Mouse (Mus musculus) kidney, adult 2 months (tissue): ENCODE measurements around the gene Lage3. TPM values are rescaled to one million over a fixed set of nuclear protein-coding genes. Genes with fewer than 3 reads are reported as not detected.

Source experiments
- DNase-seq: peaks from one replicate; pipeline ENCODE4 v3.0.0; 2021
- H3K27ac ChIP-seq: fragments of 200-500 bp; 2 replicates; pipeline ENCODE4 v1.5.1; 2012; ENCODE audit warnings: low read depth, low read length, control low read depth, inconsistent platforms; ENCODE audit not compliant: insufficient read depth
- H3K27me3 ChIP-seq: fragments of 200-500 bp; replicated peaks from 2 replicates; pipeline ENCODE4 v1.6.1; 2012; ENCODE audit warnings: mild to moderate bottlenecking, moderate library complexity, low read length, inconsistent platforms; ENCODE audit not compliant: control insufficient read depth, insufficient read depth
- H3K36me3 ChIP-seq: fragments of 200-500 bp; 2 replicates; pipeline ENCODE4 v1.6.1; 2012; ENCODE audit warnings: mild to moderate bottlenecking, moderate library complexity, low read length, inconsistent platforms; ENCODE audit not compliant: control insufficient read depth, insufficient read depth
- H3K4me1 ChIP-seq: fragments of 200-500 bp; 2 replicates; pipeline ENCODE4 v1.6.1; 2011; ENCODE audit warnings: low read length; ENCODE audit not compliant: control insufficient read depth, insufficient read depth
- H3K4me3 ChIP-seq: fragments of 200-500 bp; 2 replicates; pipeline ENCODE4 v1.5.1; 2011; ENCODE audit warnings: mild to moderate bottlenecking, low read depth, low read length, control low read depth; ENCODE audit not compliant: insufficient read depth
- CTCF ChIP-seq: fragments of 200-500 bp; conservative IDR thresholded peaks from 2 replicates; pipeline ENCODE4 v1.5.1; 2011; ENCODE audit warnings: low read depth, mild to moderate bottlenecking, control low read depth, low read length, moderate library complexity, mixed read lengths; ENCODE audit not compliant: insufficient read depth, insufficient read length
- POLR2A ChIP-seq: fragments of 200-500 bp; IDR thresholded peaks from one replicate; pipeline ENCODE4 v1.6.1; 2011; ENCODE audit warnings: low read depth, low read length, control low read depth
- WGBS: fragments of 180-500 bp; shearing (Covaris S2); methylation state at CpG from one replicate; pipeline ENCODE4 v1.1.7; 2018; 5-methylcytosine and 5-hydroxymethylcytosine counted together
- polyA plus RNA-seq: library from polyadenylated mRNA; depleted of rRNA; stranded (reverse); fragments of >200 nt; gene quantifications from 2 replicates; pipeline ENCODE4 v1.2.3, GENCODE M21; 2012; rRNA removed

Lage3 gene
- polyA plus RNA-seq, 1 experiment: 81.7 TPM

DNA sequence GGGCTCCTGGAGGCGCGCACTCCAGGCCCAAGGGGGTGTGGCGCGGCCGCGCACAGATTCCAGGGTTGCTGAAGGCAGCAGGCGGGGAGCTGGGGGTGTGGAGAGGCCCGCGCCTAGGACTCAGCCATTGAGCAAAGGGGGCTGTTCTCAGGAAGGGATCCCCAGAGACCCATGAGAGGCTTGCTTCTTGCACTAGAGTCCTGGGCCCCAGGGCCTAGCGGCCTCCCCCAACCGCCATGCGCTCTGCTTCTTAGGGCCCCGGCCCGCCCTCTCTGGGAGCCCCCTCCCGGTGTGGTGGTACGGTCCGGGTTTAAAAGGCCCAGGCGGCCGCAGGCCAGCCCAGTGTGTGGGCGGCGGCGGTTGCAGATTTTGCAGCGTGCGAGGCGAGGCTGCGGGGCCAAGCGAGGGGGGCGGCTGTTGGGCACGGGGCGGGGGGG, 24.7 kb downstream of the Lage3 start, which contains the start of gene Plxna3:
TSS of gene Plxna3 (plus strand) at position 342 of the 437 bp plus-strand sequence.
- TF ChIP-seq CTCF (no peak), POLR2A (no peak)
- peak within 1 kb of the TSS; percentile 52 for H3K4me3 ChIP-seq
- DNase-seq: peak; percentile 73
- no peaks in the 10 kb centered on the region for H3K27me3 ChIP-seq
- H3K36me3 ChIP-seq: no peaks in the 10 kb centered on the region
- 0% methylated on average over 15 of the region's 30 CpGs for WGBS
- H3K4me1 ChIP-seq: no peaks in the 10 kb centered on the region
- H3K27ac ChIP-seq: 0 out of 2 replicates have a peak within 1 kb of the TSS, but pooled peaks have one; percentile 39

DNA sequence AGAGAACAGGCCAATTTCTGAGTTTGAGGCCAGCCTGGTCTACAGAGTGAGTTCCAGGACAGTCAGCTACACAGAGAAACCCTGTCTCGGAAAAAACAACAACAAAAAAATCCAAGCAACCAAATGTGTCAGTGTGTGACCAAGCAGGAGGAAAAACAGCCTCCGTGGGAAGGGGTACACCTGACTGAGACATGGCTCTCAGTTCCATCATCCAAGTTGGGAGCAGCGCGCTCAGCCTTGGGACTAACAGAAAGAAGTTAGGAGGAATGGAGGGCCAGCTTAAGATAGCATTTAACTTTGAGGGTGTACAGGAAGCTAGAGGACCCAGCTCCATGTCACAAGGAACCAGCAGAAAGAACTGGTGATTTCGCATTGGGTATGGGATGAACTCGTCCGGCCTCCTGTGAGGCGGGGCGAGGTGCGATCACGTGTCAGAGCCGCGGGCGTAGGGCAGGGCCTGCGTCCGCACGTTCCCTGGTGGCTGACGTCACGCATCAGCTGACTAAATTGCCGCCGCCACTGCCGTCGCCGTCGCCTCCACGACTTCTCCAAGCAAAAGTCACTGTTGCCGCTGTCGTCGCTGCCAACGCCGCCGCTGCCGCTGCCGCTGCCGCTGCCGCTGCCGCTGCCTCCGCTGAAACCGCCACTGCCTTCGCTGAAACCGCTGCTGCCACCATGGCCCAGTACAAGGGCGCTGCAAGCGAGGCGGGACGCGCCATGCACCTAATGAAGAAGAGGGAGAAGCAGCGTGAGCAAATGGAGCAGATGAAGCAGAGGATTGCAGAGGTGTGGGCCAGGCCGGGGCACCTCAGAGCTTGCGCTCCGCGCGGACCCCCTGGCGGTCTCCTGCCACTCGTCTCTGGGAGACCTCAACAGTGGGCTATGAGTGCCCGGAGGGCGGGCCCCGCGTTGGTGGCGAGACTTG, 40.6 kb downstream of the Lage3 start, which contains the start of gene Fam50a:
TSS of gene Fam50a (plus strand) at position 494 of the 925 bp plus-strand sequence.
- peak; percentile 94 for DNase-seq
- WGBS: 1% methylated on average over 59 of the region's 59 CpGs
- TF ChIP-seq CTCF (no peak), POLR2A (peak; percentile 45)
- Histone ChIP-seq H3K36me3 (no peaks in the 10 kb centered on the region), H3K27ac (peak within 1 kb of the TSS; percentile 93), H3K4me3 (peak within 1 kb of the TSS; percentile 92), H3K27me3 (no peaks in the 10 kb centered on the region), H3K4me1 (peaks cover 13% of the 10 kb centered on the region; the same call in 1 of the 2 replicates)

DNA sequence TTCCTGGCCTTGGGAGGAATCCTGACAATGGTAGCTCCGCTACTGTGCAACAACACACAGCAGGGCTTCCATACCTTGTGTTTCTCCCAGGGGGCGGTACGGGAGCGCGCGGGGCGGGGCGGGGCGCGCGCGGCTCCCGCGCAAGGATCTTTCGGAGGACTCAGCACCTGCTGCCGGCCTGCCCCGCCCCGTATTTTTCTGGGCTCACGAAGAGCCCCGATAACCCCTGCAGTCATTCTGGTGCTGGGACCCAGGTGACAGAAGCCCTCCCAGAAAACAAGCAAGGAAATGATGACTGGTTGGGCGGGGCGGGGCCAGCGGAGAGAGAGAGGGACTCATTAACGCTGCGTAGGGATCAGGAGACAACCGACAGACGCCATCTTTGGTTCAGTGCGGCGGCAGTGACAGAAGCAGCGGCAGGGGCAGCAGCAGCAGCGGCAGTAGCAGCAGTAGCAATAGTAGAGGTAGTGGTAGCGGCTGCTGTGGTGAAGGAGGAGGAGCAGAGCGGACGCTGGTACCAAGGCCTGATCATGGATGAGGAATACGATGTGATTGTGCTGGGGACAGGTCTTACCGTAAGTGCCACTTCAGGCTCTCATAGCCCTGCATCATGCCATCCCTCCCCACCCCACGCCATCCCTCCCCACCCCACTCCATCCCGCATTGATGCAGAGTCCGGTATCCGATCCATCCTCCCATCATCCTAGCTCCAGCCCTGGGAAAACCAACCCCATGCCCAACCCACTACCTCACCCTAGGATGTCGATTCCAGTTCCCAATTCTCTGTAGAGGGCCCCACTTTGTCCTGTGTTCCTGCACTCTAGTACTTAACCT, 48.3 kb downstream of the Lage3 start, which contains the start of gene Gdi1:
TSS of gene Gdi1 (plus strand) at position 132 of the 834 bp plus-strand sequence.
- Histone ChIP-seq H3K36me3 (peaks cover 3% of the 10 kb centered on the region; the same call in 1 of the 2 replicates), H3K4me3 (peak within 1 kb of the TSS; percentile 98), H3K27ac (peak within 1 kb of the TSS; percentile 90), H3K27me3 (no peaks in the 10 kb centered on the region), H3K4me1 (peaks cover 4% of the 10 kb centered on the region; the same call in 1 of the 2 replicates)
- peak; percentile 25; the same call in 1 of the 2 replicates for TF ChIP-seq CTCF
- peak; percentile 74 for TF ChIP-seq POLR2A
- peak; percentile 79 for DNase-seq
- WGBS: 0% methylated on average over 35 of the region's 41 CpGs

Other genes with a start within 250 kb of the Lage3 start
- not detected in 2 replicates for gene Opn1mw, start 226.2 kb downstream of the Lage3 start, polyA plus RNA-seq
- gene Mecp2, start 218.3 kb downstream of the Lage3 start, polyA plus RNA-seq: 6.8 and 7.0 TPM in 2 replicates
- not detected in 2 replicates for gene Tex28, start 185.8 kb downstream of the Lage3 start, polyA plus RNA-seq
- gene Tktl1, start 176.4 kb downstream of the Lage3 start, polyA plus RNA-seq: not detected in 2 replicates
- gene Flna, start 103.8 kb downstream of the Lage3 start, polyA plus RNA-seq: 125 and 161 TPM in 2 replicates
- gene Emd, start 98.9 kb downstream of the Lage3 start, polyA plus RNA-seq: 41.1 and 45.2 TPM in 2 replicates
- 1,301 and 1,460 TPM in 2 replicates for gene Rpl10, start 82.8 kb downstream of the Lage3 start, polyA plus RNA-seq
- gene Taz, start 71.7 kb downstream of the Lage3 start, polyA plus RNA-seq: 79.6 and 104 TPM in 2 replicates
- 26.0 and 26.1 TPM in 2 replicates for gene Dnase1l1, start 71.3 kb downstream of the Lage3 start, polyA plus RNA-seq
- gene Atp6ap1, start 56.5 kb downstream of the Lage3 start, polyA plus RNA-seq: 382 and 458 TPM in 2 replicates
- 120 and 150 TPM in 2 replicates for gene Gdi1, start 48.6 kb downstream of the Lage3 start, polyA plus RNA-seq
- 13.1 and 17.7 TPM in 2 replicates for gene Fam50a, start 40.6 kb downstream of the Lage3 start, polyA plus RNA-seq
- 5.8 and 7.3 TPM in 2 replicates for gene Plxna3, start 24.6 kb downstream of the Lage3 start, polyA plus RNA-seq
- gene Ubl4a, start 19.6 kb upstream of the Lage3 start, polyA plus RNA-seq: 43.3 and 50.4 TPM in 2 replicates
- 13.9 and 17.4 TPM in 2 replicates for gene Slc10a3, start 19.7 kb upstream of the Lage3 start, polyA plus RNA-seq
- 47.1 and 53.5 TPM in 2 replicates for gene Fam3a, start 39.7 kb upstream of the Lage3 start, polyA plus RNA-seq
- 10.7 and 11.2 TPM in 2 replicates for gene Ikbkg, start 39.7 kb upstream of the Lage3 start, polyA plus RNA-seq
- gene G6pdx, start 75.6 kb upstream of the Lage3 start, polyA plus RNA-seq: 34.1 and 34.8 TPM in 2 replicates
- gene Gm6880, start 127.8 kb upstream of the Lage3 start, polyA plus RNA-seq: not detected in 2 replicates
- not detected in 2 replicates for gene Olfr1326-ps1, start 221.3 kb upstream of the Lage3 start, polyA plus RNA-seq
- gene Olfr1325, start 239.1 kb upstream of the Lage3 start, polyA plus RNA-seq: not detected in 2 replicates